Comparison of ENCODE assay signal across 8 mouse cellular contexts in the genomic region with DNA sequence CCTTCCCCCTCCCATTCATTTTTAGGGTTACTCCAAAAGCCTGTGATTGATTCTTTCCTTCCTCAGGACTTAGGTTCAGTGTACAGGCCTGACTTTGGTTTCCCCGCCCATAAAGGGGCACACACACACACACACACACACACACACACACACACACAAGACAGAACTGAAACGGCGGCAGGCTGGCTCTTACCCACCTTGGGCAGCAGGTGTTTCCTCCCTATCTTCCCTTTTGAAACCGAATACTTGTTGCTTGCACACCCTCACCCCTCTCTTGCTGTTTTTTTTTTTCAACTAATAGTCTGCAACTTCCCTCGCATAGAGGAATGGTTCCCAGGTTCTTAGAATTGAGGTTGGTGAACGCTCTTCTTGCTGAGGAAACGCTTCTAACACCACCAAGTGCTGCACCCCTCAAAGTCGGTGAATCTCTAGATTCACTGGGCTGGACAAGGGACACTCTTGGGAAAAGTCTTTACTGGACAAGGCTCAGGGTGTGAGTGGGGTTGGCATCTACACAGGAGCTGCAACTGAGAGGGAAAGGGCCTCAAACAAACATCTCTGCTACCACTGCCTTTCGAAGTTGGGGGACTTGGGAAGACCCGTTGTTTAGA. TPM values are rescaled to one million over a fixed set of nuclear protein-coding genes. Genes with fewer than 3 reads are reported as not detected.
DNase-seq lines count a peak whose midpoint lies in the region; ATAC-seq and TF ChIP-seq lines count a peak whose summit lies in the region.
"Had no signal": no experiment of that assay in that cellular context is flagged by ENCODE, and none has a peak within 500 bp of the region (broad histone marks: within the 10 kb centered on the region; RNA-seq: fewer than 3 reads in every experiment).

No protein-coding gene starts in this region.

- in situ Hi-C loops in CH12.LX (cut with MboI; ENCODE audit: low pct_ligation_motif_present, low pct_unique_long_range_greater_than_20kb, low sequenced_read_pairs), result loop anchor here (25.0 kb wide), 1 partner anchor 138 kb away; a partner anchor contains a TSS

- peaks cover 19 to 34% of the 10 kb centered on the region in 2 experiments for H3K36me3 ChIP-seq in CH12.LX (replicated peaks in 1 of 2; ENCODE audit: control insufficient read depth in 1 of 2, insufficient read depth in 1 of 2, low read length in 1 of 2)
- H3K36me3 ChIP-seq in hindbrain, embryonic 12.5 days, result peaks cover 11% of the 10 kb centered on the region
- H3K36me3 ChIP-seq in liver, embryonic 11.5 days (ENCODE audit: control insufficient read depth, insufficient read depth, low read length), result peaks cover 13% of the 10 kb centered on the region; the same call in 1 of the 2 replicates
- H3K36me3 ChIP-seq in neural tube, embryonic 13.5 days, result peaks cover 13% of the 10 kb centered on the region; the same call in 1 of the 2 replicates

- no peak; the same call in none of the 2 replicates for TF ChIP-seq RAD21 in CH12.LX (IDR thresholded peaks at IDR 0.05; ENCODE audit: low read depth, low read length)

- peak overlapping the region; percentile 55 for H3K4me2 ChIP-seq in CH12.LX (ENCODE audit: insufficient read depth, low read depth, poor library complexity, severe bottlenecking)
- H3K4me2 ChIP-seq in hindbrain, embryonic 12.5 days (replicated peaks), result peak overlapping the region; percentile 75
- H3K4me2 ChIP-seq in liver, embryonic 11.5 days, result peak overlapping the region; percentile 90
- peak overlapping the region; percentile 85 for H3K4me2 ChIP-seq in neural tube, embryonic 13.5 days

- H3K27me3 ChIP-seq in CH12.LX (replicated peaks), result no peaks in the 10 kb centered on the region
- H3K27me3 ChIP-seq in hindbrain, embryonic 12.5 days, result no peaks in the 10 kb centered on the region
- H3K27me3 ChIP-seq in liver, embryonic 11.5 days (replicated peaks; ENCODE audit: control insufficient read depth, insufficient read depth, low read length), result no peaks in the 10 kb centered on the region
- H3K27me3 ChIP-seq in neural tube, embryonic 13.5 days, result no peaks in the 10 kb centered on the region

- TF ChIP-seq POLR2A in CH12.LX (IDR thresholded peaks at IDR 0.05; ENCODE audit: low read depth, low read length), result no peak
- no peak for TF ChIP-seq POLR2A in bone marrow macrophage, adult 2 months (IDR thresholded peaks at IDR 0.05; ENCODE audit: borderline replicate concordance, low read depth, low read length)

- intact Hi-C loops in gastrocnemius, postnatal 36 days (cut with DNase I), result loop anchor here (2.0 to 10.0 kb wide), 3 partner anchors 47 to 455 kb away; a partner anchor contains a TSS

- ATAC-seq in hindbrain, embryonic 12.5 days (ENCODE audit: low FRiP score), result no peak; the same call in 1 of the 2 replicates
- peak; percentile 21 for ATAC-seq in liver, embryonic 11.5 days (replicated peaks; ENCODE audit: low FRiP score)
- no peak for ATAC-seq in neural tube, embryonic 13.5 days (ENCODE audit: low read depth)

- 31% methylated on average over 10 of the region's 10 CpGs for WGBS in hindbrain, embryonic 12.5 days
- WGBS in liver, embryonic 11.5 days, result 14% methylated on average over 10 of the region's 10 CpGs
- 33% methylated on average over 10 of the region's 10 CpGs for WGBS in neural tube, embryonic 13.5 days

- H3K9ac ChIP-seq in CH12.LX (ENCODE audit: insufficient read depth, low read depth), result peak overlapping the region; percentile 83
- peak overlapping the region; percentile 81 for H3K9ac ChIP-seq in hindbrain, embryonic 12.5 days
- H3K9ac ChIP-seq in liver, embryonic 11.5 days (ENCODE audit: low read depth, low read length), result peak overlapping the region; percentile 93
- peak overlapping the region; percentile 84 for H3K9ac ChIP-seq in neural tube, embryonic 13.5 days

- H3K4me1 ChIP-seq in CH12.LX (ENCODE audit: control insufficient read depth in 1 of 2, insufficient read depth in 2 of 2), result peaks cover 10 to 67% of the 10 kb centered on the region in 2 experiments
- peaks cover 63% of the 10 kb centered on the region for H3K4me1 ChIP-seq in bone marrow macrophage, adult 2 months (ENCODE audit: control insufficient read depth, insufficient read depth, low read length)
- H3K4me1 ChIP-seq in hindbrain, embryonic 12.5 days, result peaks cover 32% of the 10 kb centered on the region
- H3K4me1 ChIP-seq in liver, embryonic 11.5 days (replicated peaks; ENCODE audit: control insufficient read depth, insufficient read depth, low read length), result peaks cover 60% of the 10 kb centered on the region
- peaks cover 48% of the 10 kb centered on the region for H3K4me1 ChIP-seq in neural tube, embryonic 13.5 days (replicated peaks)

- H3K4me3 ChIP-seq in CH12.LX (replicated peaks in 1 of 3; ENCODE audit: low read depth in 2 of 3, low read length in 2 of 3, poor library complexity in 1 of 3), result peak overlapping the region; percentile 56 to 79 (median 72)
- peak overlapping the region; percentile 71 for H3K4me3 ChIP-seq in bone marrow macrophage, adult 2 months (ENCODE audit: insufficient read depth, low read length)
- H3K4me3 ChIP-seq in hindbrain, embryonic 12.5 days, result peak overlapping the region; percentile 52
- peak overlapping the region; percentile 88 for H3K4me3 ChIP-seq in liver, embryonic 11.5 days (ENCODE audit: low read depth, low read length)
- H3K4me3 ChIP-seq in neural tube, embryonic 13.5 days, result peak overlapping the region; percentile 55

- peak overlapping the region; percentile 99 for H3K27ac ChIP-seq in CH12.LX (ENCODE audit: insufficient read depth, low read depth)
- peak overlapping the region; percentile 97 for H3K27ac ChIP-seq in bone marrow macrophage, adult 2 months (ENCODE audit: insufficient read depth, low read depth, low read length)
- peak overlapping the region; percentile 67 for H3K27ac ChIP-seq in hindbrain, embryonic 12.5 days
- peak overlapping the region; percentile 89 for H3K27ac ChIP-seq in liver, embryonic 11.5 days (ENCODE audit: low read depth, low read length)
- peak overlapping the region; percentile 78 for H3K27ac ChIP-seq in neural tube, embryonic 13.5 days (replicated peaks)

- peak; percentile 93 for DNase-seq in CH12.LX (ENCODE audit: extremely low read depth)
- DNase-seq in liver, embryonic 11.5 days (ENCODE audit: low spot score), result no peak
- DNase-seq in gastrocnemius, postnatal 36 days, result no peak
- DNase-seq in right cerebral cortex, postnatal 36 days (ENCODE audit: low spot score in 2 of 2), result no peak

- peak; percentile 99 for TF ChIP-seq EP300 in CH12.LX (IDR thresholded peaks at IDR 0.05; ENCODE audit: low read length)

- TF ChIP-seq CTCF in CH12.LX (conservative IDR thresholded peaks at IDR 0.05 in 1 of 2, IDR thresholded peaks at IDR 0.05 in 1 of 2; ENCODE audit: low read depth in 2 of 2, low read length in 2 of 2), result no peak
- peak; percentile 20; the same call in 1 of the 2 replicates for TF ChIP-seq CTCF in bone marrow macrophage, adult 2 months (IDR thresholded peaks at IDR 0.05; ENCODE audit: low read depth, low read length)

- dilution Hi-C loops in CH12.LX (cut with MboI; ENCODE audit: extremely low pct_ligation_motif_present, extremely low pct_unique_long_range_greater_than_20kb, low sequenced_read_pairs), result no loop called here

- H3K79me2 ChIP-seq in CH12.LX (replicated peaks; ENCODE audit: control insufficient read depth, extremely low read depth, insufficient read depth, poor library complexity, severe bottlenecking), result peaks cover 72% of the 10 kb centered on the region

- H3K9me3 ChIP-seq in CH12.LX (replicated peaks; ENCODE audit: low read length), result no peaks in the 10 kb centered on the region
- no peaks in the 10 kb centered on the region for H3K9me3 ChIP-seq in hindbrain, embryonic 12.5 days (replicated peaks)
- H3K9me3 ChIP-seq in liver, embryonic 11.5 days (ENCODE audit: control insufficient read depth, low read length), result no peaks in the 10 kb centered on the region
- H3K9me3 ChIP-seq in neural tube, embryonic 13.5 days, result no peaks in the 10 kb centered on the region

RNA-seq across cellular contexts. Expression of a gene that starts 5.9 kb away (rescaled TPM):
- total RNA-seq in CH12.LX (2012; rRNA removed) (83.2 and 118 TPM in 2 replicates), CH12.LX (2014; rRNA removed) (63.2 and 67.7 TPM in 2 replicates)
- 80.9 and 90.5 TPM in 2 replicates for polyA plus RNA-seq in CH12.LX (2012; ENCODE audit: insufficient read length, low read depth)
- 76.3 and 89.8 TPM in 2 replicates for polyA plus RNA-seq in bone marrow macrophage, adult 2 months (2012; ENCODE audit: insufficient read depth, insufficient read length, missing spikeins)
- 42.5 and 43.2 TPM in 2 replicates for polyA plus RNA-seq in hindbrain, embryonic 12.5 days (2016; fragmentation: Nextera tagmentation; extraction: Ambion mirVana)
- 41.7 and 43.3 TPM in 2 replicates for polyA plus RNA-seq in liver, embryonic 11.5 days (2014; fragmentation: Nextera tagmentation; extraction: Ambion mirVana)
- 28.8 and 32.4 TPM in 2 replicates for polyA plus RNA-seq in neural tube, embryonic 13.5 days (2015; fragmentation: Nextera tagmentation; extraction: Ambion mirVana)
- 10 to 100 TPM; 41.3 to 41.5 TPM for total RNA-seq in gastrocnemius, postnatal 36 days (2021)

RNA-seq across cellular contexts. Expression of a gene that starts 28.2 kb away (rescaled TPM):
- total RNA-seq in CH12.LX (2012; rRNA removed) (0.04 TPM in 1 of 2 replicates, not detected in the other), CH12.LX (2014; rRNA removed) (0.18 TPM in 1 of 2 replicates, not detected in the other)
- polyA plus RNA-seq in CH12.LX (2012; ENCODE audit: insufficient read length, low read depth), result 0.08 and 0.10 TPM in 2 replicates
- polyA plus RNA-seq in bone marrow macrophage, adult 2 months (2012; ENCODE audit: insufficient read depth, insufficient read length, missing spikeins), result not detected in 2 replicates
- polyA plus RNA-seq in hindbrain, embryonic 12.5 days (2016; fragmentation: Nextera tagmentation; extraction: Ambion mirVana), result not detected in 2 replicates
- polyA plus RNA-seq in liver, embryonic 11.5 days (2014; fragmentation: Nextera tagmentation; extraction: Ambion mirVana), result 0.13 TPM in 1 of 2 replicates, not detected in the other
- polyA plus RNA-seq in neural tube, embryonic 13.5 days (2015; fragmentation: Nextera tagmentation; extraction: Ambion mirVana), result not detected in 2 replicates
- not detected for total RNA-seq in gastrocnemius, postnatal 36 days (2021)

RNA-seq across cellular contexts. Expression of a gene that starts 35.2 kb away (rescaled TPM):
- not detected in 2 replicates for total RNA-seq in CH12.LX (2012; rRNA removed)
- not detected in 2 replicates for total RNA-seq in CH12.LX (2014; rRNA removed)
- polyA plus RNA-seq in CH12.LX (2012; ENCODE audit: insufficient read length, low read depth), result not detected in 2 replicates
- not detected in 2 replicates for polyA plus RNA-seq in bone marrow macrophage, adult 2 months (2012; ENCODE audit: insufficient read depth, insufficient read length, missing spikeins)
- polyA plus RNA-seq in hindbrain, embryonic 12.5 days (2016; fragmentation: Nextera tagmentation; extraction: Ambion mirVana), result not detected in 2 replicates
- not detected in 2 replicates for polyA plus RNA-seq in liver, embryonic 11.5 days (2014; fragmentation: Nextera tagmentation; extraction: Ambion mirVana)
- not detected in 2 replicates for polyA plus RNA-seq in neural tube, embryonic 13.5 days (2015; fragmentation: Nextera tagmentation; extraction: Ambion mirVana)
- not detected for total RNA-seq in gastrocnemius, postnatal 36 days (2021)

RNA-seq across cellular contexts. Expression of a gene that starts 46.8 kb away (rescaled TPM):
- 21.3 and 22.6 TPM in 2 replicates for total RNA-seq in CH12.LX (2012; rRNA removed)
- total RNA-seq in CH12.LX (2014; rRNA removed), result 38.7 and 48.8 TPM in 2 replicates
- polyA plus RNA-seq in CH12.LX (2012; ENCODE audit: insufficient read length, low read depth), result 23.2 and 25.3 TPM in 2 replicates
- polyA plus RNA-seq in bone marrow macrophage, adult 2 months (2012; ENCODE audit: insufficient read depth, insufficient read length, missing spikeins), result 28.4 and 30.8 TPM in 2 replicates
- polyA plus RNA-seq in hindbrain, embryonic 12.5 days (2016; fragmentation: Nextera tagmentation; extraction: Ambion mirVana), result 55.3 and 62.5 TPM in 2 replicates
- 30.9 and 32.2 TPM in 2 replicates for polyA plus RNA-seq in liver, embryonic 11.5 days (2014; fragmentation: Nextera tagmentation; extraction: Ambion mirVana)
- polyA plus RNA-seq in neural tube, embryonic 13.5 days (2015; fragmentation: Nextera tagmentation; extraction: Ambion mirVana), result 44.5 and 50.0 TPM in 2 replicates
- total RNA-seq in gastrocnemius, postnatal 36 days (2021), result 10 to 100 TPM; 17.2 to 20.9 TPM

RNA-seq across cellular contexts. Expression of a gene that starts 54.6 kb away (rescaled TPM):
- total RNA-seq in CH12.LX (2012; rRNA removed) (not detected in 2 replicates), CH12.LX (2014; rRNA removed) (not detected in 2 replicates)
- polyA plus RNA-seq in CH12.LX (2012; ENCODE audit: insufficient read length, low read depth), result not detected in 2 replicates
- not detected in 2 replicates for polyA plus RNA-seq in bone marrow macrophage, adult 2 months (2012; ENCODE audit: insufficient read depth, insufficient read length, missing spikeins)
- polyA plus RNA-seq in hindbrain, embryonic 12.5 days (2016; fragmentation: Nextera tagmentation; extraction: Ambion mirVana), result not detected in 2 replicates
- not detected in 2 replicates for polyA plus RNA-seq in liver, embryonic 11.5 days (2014; fragmentation: Nextera tagmentation; extraction: Ambion mirVana)
- not detected in 2 replicates for polyA plus RNA-seq in neural tube, embryonic 13.5 days (2015; fragmentation: Nextera tagmentation; extraction: Ambion mirVana)
- not detected for total RNA-seq in gastrocnemius, postnatal 36 days (2021)
- polyA plus RNA-seq: large intestine, adult 2 months had no signal
